Mouse (Mus musculus): ENCODE measurements around the gene Plbd2. TPM values are rescaled to one million over a fixed set of nuclear protein-coding genes. Genes with fewer than 3 reads are reported as not detected.

Gene Plbd2
- polyA plus RNA-seq, 1 experiment: 0.83 TPM

DNA sequence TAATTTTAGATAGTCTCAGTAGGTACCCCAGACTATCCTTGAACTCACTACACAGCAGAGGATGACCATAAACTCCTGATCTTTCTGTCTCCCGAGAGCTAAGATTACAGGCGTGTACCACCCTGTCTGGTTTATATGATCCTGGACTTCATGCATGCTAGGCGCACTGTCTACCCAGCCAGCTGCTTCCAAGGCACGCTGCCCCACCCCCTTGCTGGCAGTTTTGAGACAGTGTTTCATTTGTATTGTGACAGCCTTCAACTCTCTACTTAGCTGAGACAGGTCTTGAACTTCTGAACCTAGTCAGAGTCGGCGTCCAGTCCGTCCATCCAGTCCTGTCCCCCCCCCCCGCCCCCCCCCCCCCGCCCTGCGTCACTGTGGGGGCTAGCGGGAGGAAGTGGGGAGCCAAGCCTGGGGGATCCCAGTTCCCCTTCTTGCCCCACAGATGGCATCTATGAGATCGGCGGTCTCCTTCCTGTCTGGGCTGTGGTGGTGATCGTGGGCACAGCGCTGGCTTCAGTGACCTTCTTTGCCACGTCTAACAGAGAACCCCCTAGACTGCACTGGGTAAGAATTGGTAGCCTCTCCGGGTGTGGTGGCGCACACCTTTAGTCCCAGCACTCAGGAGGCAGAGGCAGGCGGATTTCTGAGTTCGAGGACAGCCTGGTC, 24.0 kb upstream of the Plbd2 start:
- Histone ChIP-seq H3K9me3 (ENCODE audit: control insufficient read depth, low read length) (peaks cover 4% of the 10 kb centered on the region), H3K4me3 (replicated peaks) (no peak overlapping the region), H3K36me3 (ENCODE audit: control insufficient read depth) (peaks cover 20% of the 10 kb centered on the region), H3K27me3 (ENCODE audit: control insufficient read depth) (no peaks in the 10 kb centered on the region), H3K4me1 (ENCODE audit: control insufficient read depth) (peaks cover 33% of the 10 kb centered on the region)
- TF ChIP-seq TAL1 (IDR thresholded peaks at IDR 0.05; ENCODE audit: low read length) (no peak), GATA1 (IDR thresholded peaks at IDR 0.05; ENCODE audit: low read length) (no peak)

DNA sequence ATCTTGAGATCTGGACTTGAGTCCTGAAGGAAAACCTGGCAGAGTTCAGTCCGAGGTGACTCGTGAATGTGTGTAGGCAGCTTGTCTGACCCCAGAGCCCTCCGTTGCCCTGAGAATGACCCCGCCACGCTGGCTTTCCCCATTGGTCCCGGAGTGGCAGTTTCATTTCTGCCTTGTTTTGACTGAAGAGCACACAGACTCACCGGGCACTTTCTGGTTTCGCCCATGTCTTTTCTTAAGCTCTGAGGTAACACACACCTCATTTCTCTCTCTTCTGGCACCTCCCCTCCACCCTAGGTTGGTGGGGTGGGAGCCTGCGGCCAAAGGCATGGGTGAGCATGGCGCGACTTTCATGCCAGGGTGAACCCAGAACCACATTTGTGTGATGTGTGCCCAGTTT, 22.9 kb upstream of the Plbd2 start:
- no peak for TF ChIP-seq TAL1 (IDR thresholded peaks at IDR 0.05; ENCODE audit: low read length)
- TF ChIP-seq GATA1 (IDR thresholded peaks at IDR 0.05; ENCODE audit: low read length): no peak
- H3K27me3 ChIP-seq (ENCODE audit: control insufficient read depth): no peaks in the 10 kb centered on the region
- no peak overlapping the region for H3K4me3 ChIP-seq (replicated peaks)
- peaks cover 26% of the 10 kb centered on the region for H3K36me3 ChIP-seq (ENCODE audit: control insufficient read depth)
- H3K9me3 ChIP-seq (ENCODE audit: control insufficient read depth, low read length): peaks cover 4% of the 10 kb centered on the region
- peaks cover 33% of the 10 kb centered on the region for H3K4me1 ChIP-seq (ENCODE audit: control insufficient read depth)

DNA sequence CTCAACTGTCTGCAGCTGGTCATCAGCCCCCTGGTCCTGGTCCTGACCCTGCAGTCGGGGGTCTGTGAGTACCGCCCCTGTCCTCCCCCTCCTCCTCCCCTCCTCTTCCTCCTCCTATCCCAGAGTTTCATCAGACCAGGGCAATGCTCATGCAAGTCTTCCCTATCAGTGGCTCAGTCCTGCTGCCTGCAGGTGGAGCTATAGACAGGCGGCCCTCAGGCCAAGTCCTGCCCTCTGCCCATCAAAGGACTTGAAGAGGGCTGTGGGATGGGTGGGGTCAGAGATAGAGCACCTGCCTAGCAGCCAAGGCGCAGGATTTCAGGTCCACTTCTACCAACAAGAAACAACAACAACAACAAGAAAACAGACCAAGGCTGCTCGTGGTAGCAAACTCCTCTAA, 22.3 kb upstream of the Plbd2 start:
- H3K36me3 ChIP-seq (ENCODE audit: control insufficient read depth): peaks cover 27% of the 10 kb centered on the region
- H3K9me3 ChIP-seq (ENCODE audit: control insufficient read depth, low read length): peaks cover 4% of the 10 kb centered on the region
- H3K4me1 ChIP-seq (ENCODE audit: control insufficient read depth): peaks cover 33% of the 10 kb centered on the region
- H3K4me3 ChIP-seq (replicated peaks): no peak overlapping the region
- TF ChIP-seq TAL1 (IDR thresholded peaks at IDR 0.05; ENCODE audit: low read length): no peak
- no peak for TF ChIP-seq GATA1 (IDR thresholded peaks at IDR 0.05; ENCODE audit: low read length)
- H3K27me3 ChIP-seq (ENCODE audit: control insufficient read depth): no peaks in the 10 kb centered on the region

DNA sequence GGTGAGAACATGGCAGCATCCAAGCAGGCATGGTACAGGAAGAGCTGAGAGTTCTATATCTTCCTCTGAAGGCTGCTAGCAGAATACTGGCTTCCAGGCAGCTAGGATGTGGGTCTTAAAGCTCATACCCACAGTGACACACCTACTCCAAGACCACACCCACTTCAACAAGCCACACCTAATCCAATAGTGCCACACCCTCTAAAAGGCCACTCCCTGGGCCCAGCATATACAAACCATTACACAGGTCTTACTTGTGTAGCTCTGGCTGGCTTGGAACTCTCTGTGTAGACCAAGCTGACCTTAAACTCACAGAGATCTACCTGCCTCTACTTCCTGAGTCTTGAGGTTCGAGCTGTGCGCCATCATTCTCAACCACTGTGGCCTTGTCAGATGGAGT, 21.3 kb upstream of the Plbd2 start:
- peaks cover 4% of the 10 kb centered on the region for H3K9me3 ChIP-seq (ENCODE audit: control insufficient read depth, low read length)
- no peaks in the 10 kb centered on the region for H3K27me3 ChIP-seq (ENCODE audit: control insufficient read depth)
- TF ChIP-seq GATA1 (IDR thresholded peaks at IDR 0.05; ENCODE audit: low read length) (no peak), TAL1 (IDR thresholded peaks at IDR 0.05; ENCODE audit: low read length) (no peak)
- H3K4me1 ChIP-seq (ENCODE audit: control insufficient read depth): peaks cover 33% of the 10 kb centered on the region
- H3K36me3 ChIP-seq (ENCODE audit: control insufficient read depth): peaks cover 29% of the 10 kb centered on the region
- H3K4me3 ChIP-seq (replicated peaks): no peak overlapping the region

DNA sequence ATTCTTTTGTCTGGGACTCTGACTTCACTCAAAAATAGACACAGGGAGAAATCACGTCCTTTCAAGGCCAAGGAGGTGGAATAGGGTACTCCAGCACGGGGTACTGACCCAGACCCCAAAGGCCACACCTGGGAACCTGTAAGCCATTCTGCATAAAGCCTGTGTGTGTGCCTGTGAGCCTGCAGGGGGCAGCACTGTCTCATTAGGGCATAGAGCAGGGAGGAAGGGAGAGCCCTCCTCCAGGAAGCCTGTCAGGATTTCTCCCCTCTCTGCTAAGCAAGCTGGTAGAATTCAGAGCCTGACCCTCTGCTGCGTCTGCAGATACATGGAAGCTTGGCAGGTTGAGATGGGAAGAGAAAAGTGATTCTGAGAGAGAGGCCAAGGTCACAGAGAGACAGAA, 19.2 kb upstream of the Plbd2 start:
- Histone ChIP-seq H3K4me3 (replicated peaks) (no peak overlapping the region), H3K4me1 (ENCODE audit: control insufficient read depth) (peaks cover 33% of the 10 kb centered on the region), H3K9me3 (ENCODE audit: control insufficient read depth, low read length) (peaks cover 4% of the 10 kb centered on the region), H3K27me3 (ENCODE audit: control insufficient read depth) (no peaks in the 10 kb centered on the region), H3K36me3 (ENCODE audit: control insufficient read depth) (peaks cover 30% of the 10 kb centered on the region)
- no peak for TF ChIP-seq TAL1 (IDR thresholded peaks at IDR 0.05; ENCODE audit: low read length)
- TF ChIP-seq GATA1 (IDR thresholded peaks at IDR 0.05; ENCODE audit: low read length): no peak

DNA sequence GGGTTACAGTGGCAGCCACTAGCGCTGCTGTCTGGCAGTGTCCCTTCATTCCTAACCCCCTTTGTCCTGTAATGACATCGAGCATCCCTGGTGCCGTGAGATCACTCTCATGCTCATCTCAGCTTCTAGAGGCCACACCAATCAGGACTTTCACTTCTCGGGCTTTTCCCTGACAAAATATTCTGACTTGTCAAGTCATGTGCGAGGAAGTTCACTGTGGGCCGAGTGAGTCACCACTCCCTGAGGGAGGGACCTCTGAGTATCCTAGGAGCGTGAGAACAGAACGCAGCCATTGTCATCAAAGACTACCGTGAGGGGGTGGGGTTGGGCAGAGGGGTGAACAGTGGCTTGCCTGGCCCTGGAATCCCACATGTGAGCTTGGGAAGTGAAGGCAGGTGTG, 14.1 kb upstream of the Plbd2 start:
- H3K4me1 ChIP-seq (ENCODE audit: control insufficient read depth): peaks cover 19% of the 10 kb centered on the region
- H3K36me3 ChIP-seq (ENCODE audit: control insufficient read depth): peaks cover 16% of the 10 kb centered on the region; the same call in 1 of the 2 replicates
- no peak overlapping the region for H3K4me3 ChIP-seq (replicated peaks)
- H3K9me3 ChIP-seq (ENCODE audit: control insufficient read depth, low read length): no peaks in the 10 kb centered on the region
- no peak for TF ChIP-seq GATA1 (IDR thresholded peaks at IDR 0.05; ENCODE audit: low read length)
- peaks cover 5% of the 10 kb centered on the region for H3K27me3 ChIP-seq (ENCODE audit: control insufficient read depth)

DNA sequence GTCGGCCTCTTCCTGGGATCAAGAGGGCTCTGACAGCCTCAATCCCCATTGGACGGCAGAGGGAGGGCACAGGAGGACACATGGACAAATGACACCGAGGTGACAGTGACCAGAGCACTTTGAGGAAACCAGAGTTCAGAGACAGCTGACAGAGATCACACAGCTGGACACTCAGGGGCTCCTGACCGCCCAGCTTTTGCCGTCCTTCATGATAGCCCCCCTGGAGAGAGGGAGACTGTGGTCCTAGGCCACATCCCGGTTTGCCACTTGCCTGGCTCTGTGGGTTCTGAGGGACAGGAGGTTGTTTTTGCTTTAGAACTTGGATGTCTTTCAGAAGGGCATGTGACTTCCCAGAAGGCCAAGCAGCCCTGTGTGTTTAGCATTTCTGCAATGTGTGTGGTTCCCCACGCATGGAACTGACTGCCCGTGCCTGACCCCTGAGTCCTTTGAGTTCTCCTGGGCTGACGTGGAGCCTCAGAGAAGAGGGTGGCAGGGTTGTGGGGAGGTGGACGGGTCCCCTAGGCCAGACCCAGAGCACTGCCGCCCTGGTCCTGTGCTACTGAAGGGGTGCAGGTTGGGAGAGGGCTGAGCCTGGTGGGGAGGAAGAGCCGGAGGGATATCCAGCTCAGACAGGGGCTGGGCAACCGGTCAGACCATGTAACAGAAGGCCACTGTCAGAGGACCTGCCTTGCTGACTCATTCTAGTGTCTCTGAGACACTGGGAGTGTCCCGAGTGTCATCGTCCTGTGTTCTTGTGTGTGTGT, 13.0 kb upstream of the Plbd2 start:
- H3K36me3 ChIP-seq (ENCODE audit: control insufficient read depth): peaks cover 7% of the 10 kb centered on the region; the same call in 1 of the 2 replicates
- peaks cover 15% of the 10 kb centered on the region for H3K27me3 ChIP-seq (ENCODE audit: control insufficient read depth)
- TF ChIP-seq GATA1 (IDR thresholded peaks at IDR 0.05; ENCODE audit: low read length) (no peak), TAL1 (IDR thresholded peaks at IDR 0.05; ENCODE audit: low read length) (no peak)
- H3K4me3 ChIP-seq (replicated peaks): no peak overlapping the region
- peaks cover 26% of the 10 kb centered on the region for H3K4me1 ChIP-seq (ENCODE audit: control insufficient read depth)
- H3K9me3 ChIP-seq (ENCODE audit: control insufficient read depth, low read length): no peaks in the 10 kb centered on the region

DNA sequence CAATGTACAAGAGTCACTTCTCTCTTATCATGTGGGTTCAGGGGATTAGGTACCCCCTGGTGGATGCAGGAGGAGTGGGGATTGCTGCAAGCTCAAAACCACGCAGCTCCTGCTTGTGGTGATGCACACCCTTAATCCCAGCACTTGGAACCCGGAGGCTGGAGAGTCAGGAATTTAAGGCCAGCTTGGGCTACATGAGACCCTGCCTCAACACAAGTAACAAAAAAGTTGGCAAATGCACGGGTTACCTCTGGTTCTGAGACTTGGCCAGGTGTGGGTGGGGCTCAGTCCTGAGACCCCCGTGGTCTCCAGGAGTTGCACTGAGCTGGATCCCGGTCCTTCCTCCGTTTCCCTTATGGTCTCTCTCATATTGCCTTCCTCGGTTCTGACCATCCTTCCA, 12.0 kb upstream of the Plbd2 start:
- peaks cover 36% of the 10 kb centered on the region for H3K4me1 ChIP-seq (ENCODE audit: control insufficient read depth)

DNA sequence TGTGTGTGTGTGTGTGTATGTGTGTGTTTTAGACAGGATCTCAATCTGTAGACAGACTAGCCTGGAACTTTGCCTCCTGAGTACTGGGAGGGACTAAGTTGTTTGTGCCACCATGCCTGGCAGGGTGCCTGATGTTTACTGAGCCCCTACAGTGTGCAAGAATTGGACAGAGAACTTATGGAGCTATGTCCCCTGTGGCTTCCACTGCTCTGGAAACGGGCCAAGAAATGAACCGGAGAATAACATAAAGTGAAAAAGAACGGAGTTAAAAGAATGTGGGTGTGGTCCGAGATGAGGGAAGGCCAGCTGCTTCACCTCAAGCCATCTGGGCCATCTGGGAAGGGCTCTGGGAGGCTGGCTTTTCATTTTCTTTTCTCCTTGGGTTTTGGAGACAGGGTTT, 11.3 kb upstream of the Plbd2 start:
- H3K4me1 ChIP-seq (ENCODE audit: control insufficient read depth): peaks cover 38% of the 10 kb centered on the region
- no peak for TF ChIP-seq GATA1 (IDR thresholded peaks at IDR 0.05; ENCODE audit: low read length)

More for the DNA sequence above, 12.0 kb upstream of the Plbd2 start:
- Histone ChIP-seq H3K36me3 (ENCODE audit: control insufficient read depth) (peaks cover 4% of the 10 kb centered on the region; the same call in 1 of the 2 replicates), H3K9me3 (ENCODE audit: control insufficient read depth, low read length) (peaks cover 4% of the 10 kb centered on the region; the same call in 1 of the 2 replicates), H3K4me3 (replicated peaks) (no peak overlapping the region), H3K27me3 (ENCODE audit: control insufficient read depth) (peaks cover 20% of the 10 kb centered on the region)
- no peak for TF ChIP-seq TAL1 (IDR thresholded peaks at IDR 0.05; ENCODE audit: low read length)
- TF ChIP-seq GATA1 (IDR thresholded peaks at IDR 0.05; ENCODE audit: low read length): no peak

More for the DNA sequence above, 11.3 kb upstream of the Plbd2 start:
- Histone ChIP-seq H3K9me3 (ENCODE audit: control insufficient read depth, low read length) (peaks cover 4% of the 10 kb centered on the region; the same call in 1 of the 2 replicates), H3K36me3 (ENCODE audit: control insufficient read depth) (peaks cover 3% of the 10 kb centered on the region; the same call in 1 of the 2 replicates), H3K27me3 (ENCODE audit: control insufficient read depth) (peaks cover 22% of the 10 kb centered on the region), H3K4me3 (replicated peaks) (no peak overlapping the region)

Measured in erythroblast, embryonic 14.5 days (primary cell).